Mouse (Mus musculus): ENCODE data around the gene Smok3c. TPM values are rescaled to one million over a fixed set of nuclear protein-coding genes. Genes with fewer than 3 reads are reported as not detected.
"Not testable (repeated sequence)": the region's sequence is repeated elsewhere in the genome, so short reads cannot be mapped to it uniquely, and the experiment has no call there.

Smok3c gene
- total RNA-seq, 2 experiments from 2014 or later, result not detected

DNA sequence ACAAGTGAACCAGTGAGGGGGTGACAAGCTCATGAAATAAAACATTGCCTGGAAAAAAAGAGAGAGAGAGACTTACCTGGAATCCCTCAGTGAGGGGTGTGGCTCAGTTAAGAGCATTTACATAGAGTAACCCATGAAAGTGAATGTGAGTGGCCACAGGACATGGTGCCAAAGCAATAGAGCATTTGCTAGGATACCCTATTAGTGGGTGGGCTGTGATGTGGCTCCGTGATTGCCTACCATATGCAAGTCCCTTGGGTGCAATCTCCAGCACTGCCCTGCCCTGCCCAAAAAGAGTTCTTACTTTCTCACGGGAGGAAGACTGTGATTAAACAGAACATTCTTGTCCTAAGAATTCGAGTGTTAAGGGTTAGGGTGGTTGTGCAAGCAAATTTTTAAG lies 54.1 kb downstream of the Smok3c start:
- DNase-seq, result no peak

- not testable (repeated sequence) for DNase-seq
Observed at GRCm38 (mm10) chr5:138109847-138110396, 56.9 kb downstream of the Smok3c start.

Other genes with a start within 250 kb of the Smok3c start
- gene Pilra, start 216.9 kb upstream of the Smok3c start, total RNA-seq (2021), result 1 to 10 TPM in 1 of 2 experiments, under 1 TPM in 1; 0.71 to 2.4 TPM
- under 1 TPM in 1 of 2 experiments, not detected in 1; 0.38 TPM for gene Pilrb1, start 195.1 kb upstream of the Smok3c start, total RNA-seq (2021)
- gene Pilrb2, start 181.4 kb upstream of the Smok3c start, total RNA-seq (2021), result 1 to 10 TPM in 1 of 2 experiments, not detected in 1; 1.0 TPM
- under 1 TPM; 0.09 to 0.17 TPM for gene Cyp3a13, start 131.6 kb upstream of the Smok3c start, total RNA-seq (2021)
- gene Gjc3, start 90.1 kb upstream of the Smok3c start, total RNA-seq (2021), result under 1 TPM; 0.29 to 0.61 TPM
- not detected for gene Azgp1, start 71.7 kb upstream of the Smok3c start, total RNA-seq (2021)
- gene Smok3a, start 31.9 kb upstream of the Smok3c start, total RNA-seq (2021), result not detected
- not detected for gene Smok3b, start 31.8 kb upstream of the Smok3c start, total RNA-seq (2021)
- gene Zkscan1, start 31.9 kb downstream of the Smok3c start, total RNA-seq (2021), result 10 to 100 TPM; 22.6 to 25.0 TPM
- gene Zscan21, start 63.7 kb downstream of the Smok3c start, total RNA-seq (2021), result 10 to 100 TPM; 20.8 to 22.7 TPM
- 10 to 100 TPM in 1 of 2 experiments, 1 to 10 TPM in 1; 7.6 to 10.6 TPM for gene Zfp113, start 102.5 kb downstream of the Smok3c start, total RNA-seq (2021)
- 100 to 1,000 TPM; 134 to 143 TPM for gene Cops6, start 107.9 kb downstream of the Smok3c start, total RNA-seq (2021)
- 10 to 100 TPM; 14.0 to 16.7 TPM for gene Ap4m1, start 118.8 kb downstream of the Smok3c start, total RNA-seq (2021)
- 10 to 100 TPM; 80.5 to 86.4 TPM for gene Mcm7, start 119.2 kb downstream of the Smok3c start, total RNA-seq (2021)
- 10 to 100 TPM; 27.7 to 28.8 TPM for gene Taf6, start 134.3 kb downstream of the Smok3c start, total RNA-seq (2021)
- gene Cnpy4, start 134.3 kb downstream of the Smok3c start, total RNA-seq (2021), result 1 to 10 TPM; 8.9 to 9.4 TPM
- 1 to 10 TPM; 4.3 to 4.6 TPM for gene Mblac1, start 141.1 kb downstream of the Smok3c start, total RNA-seq (2021)
- gene Nxpe5, start 172.7 kb downstream of the Smok3c start, total RNA-seq (2021), result under 1 TPM in 1 of 2 experiments, not detected in 1; 0.14 TPM
- 10 to 100 TPM; 59.2 to 66.4 TPM for gene Lamtor4, start 202.3 kb downstream of the Smok3c start, total RNA-seq (2021)
- gene BC037034, start 210.8 kb downstream of the Smok3c start, total RNA-seq (2021), result 1 to 10 TPM; 7.9 to 8.2 TPM
- under 1 TPM; 0.36 to 0.76 TPM for gene Gal3st4, start 219.6 kb downstream of the Smok3c start, total RNA-seq (2021)
- gene Gm43720, start 226.8 kb downstream of the Smok3c start, total RNA-seq (2021), result not detected
- 1 to 10 TPM; 2.3 to 2.5 TPM for gene Gpc2, start 226.8 kb downstream of the Smok3c start, total RNA-seq (2021)
- 1 to 10 TPM in 1 of 2 experiments, under 1 TPM in 1; 0.26 to 1.3 TPM for gene Stag3, start 227.0 kb downstream of the Smok3c start, total RNA-seq (2021)

Measured in heart, postnatal 4 days (tissue).